Mouse (Mus musculus) intestine, embryonic 14.5 days (tissue): ENCODE results near the gene 1700008O03Rik. TPM values are rescaled to one million over a fixed set of nuclear protein-coding genes. Genes with fewer than 3 reads are reported as not detected.

Experiments
- ATAC-seq: fragments of 200-750 bp; cut with Nextera tagmentation; replicated peaks from 2 replicates; pipeline ENCODE4 v1.8.0; 2017; ENCODE audit warnings: low read depth, moderate number of reproducible peaks, moderate TSS enrichment, moderate library complexity; ENCODE audit not compliant: low FRiP score, low TSS enrichment
- DNase-seq: peaks from one replicate; pipeline ENCODE4 v3.0.0-alpha.2; 2018; ENCODE audit warnings: low spot score
- H3K27ac ChIP-seq: fragments of 300-500 bp; sonication (generic); 2 replicates; pipeline ENCODE4 v1.5.1; 2014; ENCODE audit warnings: low read depth, mild to moderate bottlenecking, control low read depth
- H3K27me3 ChIP-seq: fragments of 300-500 bp; sonication (generic); replicated peaks from 2 replicates; pipeline ENCODE4 v1.6.1; 2014; ENCODE audit warnings: low read length, control low read depth; ENCODE audit not compliant: control insufficient read depth, insufficient read depth
- H3K36me3 ChIP-seq: fragments of 300-500 bp; sonication (generic); 2 replicates; pipeline ENCODE4 v1.6.1; 2014; ENCODE audit warnings: low read length, control low read depth; ENCODE audit not compliant: control insufficient read depth, insufficient read depth
- H3K4me1 ChIP-seq: fragments of 300-500 bp; sonication (generic); replicated peaks from 2 replicates; pipeline ENCODE4 v1.6.1; 2014; ENCODE audit warnings: low read length, control low read depth, mixed read lengths; ENCODE audit not compliant: control insufficient read depth, insufficient read depth
- H3K4me2 ChIP-seq: fragments of 300-500 bp; sonication (generic); 2 replicates; pipeline ENCODE4 v1.6.1; 2014; ENCODE audit warnings: low read length
- H3K4me3 ChIP-seq: fragments of 300-500 bp; sonication (generic); 2 replicates; pipeline ENCODE4 v1.5.1; 2014; ENCODE audit warnings: low read depth, low read length, control low read depth, mixed read lengths
- H3K9ac ChIP-seq: fragments of 300-500 bp; sonication (generic); 2 replicates; pipeline ENCODE4 v1.6.1; 2014; ENCODE audit warnings: mild to moderate bottlenecking, low read length
- H3K9me3 ChIP-seq: fragments of 300-500 bp; sonication (generic); 2 replicates; pipeline ENCODE4 v1.6.1; 2016; ENCODE audit warnings: low read length, control low read depth; ENCODE audit not compliant: control insufficient read depth
- WGBS: fragments of 180-500 bp; shearing (Covaris S2); extraction: QIAGEN DNeasy Blood & Tissue Kit; methylation state at CpG from one replicate; pipeline ENCODE4 v1.1.7; 2014; 5-methylcytosine and 5-hydroxymethylcytosine counted together
- polyA plus RNA-seq: library from polyadenylated mRNA; unstranded; fragments of >200 nt; fragmentation: Nextera tagmentation; extraction: Ambion mirVana; gene quantifications from 2 replicates; pipeline ENCODE4 v1.2.1, GENCODE M21; 2014

Gene 1700008O03Rik
- polyA plus RNA-seq, 1 experiment from 2014 or later = 1.5 TPM

DNA sequence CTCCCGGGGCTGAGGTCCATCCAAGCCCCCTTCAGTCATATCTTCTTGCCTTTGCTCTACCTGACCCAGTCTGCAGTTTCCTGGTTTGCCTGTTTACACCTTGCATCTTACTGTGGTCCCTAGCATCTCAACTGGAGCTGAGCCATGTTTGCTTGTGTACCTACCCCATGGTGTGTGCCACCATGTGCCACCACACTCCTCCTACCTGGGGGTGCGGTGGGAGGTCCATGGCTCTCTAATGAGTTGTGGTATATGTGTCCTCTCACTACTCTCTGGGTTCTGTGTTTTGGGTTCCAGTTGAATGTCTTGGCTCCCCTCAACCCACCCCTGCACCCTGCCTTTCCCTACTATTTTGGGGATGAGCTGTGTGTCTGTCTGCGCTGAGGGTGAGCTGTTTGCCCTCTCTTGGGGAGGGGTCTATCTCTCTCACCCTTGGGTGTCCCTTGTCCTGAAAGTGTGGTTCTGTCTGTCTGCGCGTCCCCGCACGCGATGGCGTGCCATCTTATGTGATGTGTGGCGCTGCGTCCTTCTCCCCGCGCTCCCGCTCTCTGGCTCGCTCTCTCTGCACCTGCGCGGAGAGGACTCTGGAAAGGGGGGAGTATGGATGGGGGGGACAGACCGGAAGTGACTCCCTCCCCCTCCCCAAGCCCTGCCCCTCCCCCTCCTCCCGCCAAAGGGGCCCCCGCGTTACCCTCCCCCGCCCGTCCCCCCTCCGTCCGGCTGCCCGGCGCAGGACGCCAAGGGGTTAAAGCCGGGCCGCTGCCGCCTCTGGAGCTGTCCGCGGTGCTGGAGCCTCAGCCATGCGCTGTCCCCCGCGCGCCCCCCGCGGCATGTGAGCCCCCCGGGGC is 50.4 kb downstream of the 1700008O03Rik start:
- DNase-seq = no peak
- H3K9me3 ChIP-seq = no peaks in the 10 kb centered on the region
- 3% methylated on average over 28 of the region's 40 CpGs for WGBS
- no peaks in the 10 kb centered on the region; the same call in 1 of the 2 replicates for H3K4me1 ChIP-seq
- H3K9ac ChIP-seq = no peak overlapping the region
- H3K27me3 ChIP-seq = peaks cover 50% of the 10 kb centered on the region
- H3K36me3 ChIP-seq = no peaks in the 10 kb centered on the region
- 0 out of 2 replicates have a peak, but pooled peaks have one; percentile 52 for ATAC-seq
- H3K27ac ChIP-seq = no peak overlapping the region
- peak overlapping the region; percentile 31 for H3K4me3 ChIP-seq
- peak overlapping the region; percentile 64 for H3K4me2 ChIP-seq

DNA sequence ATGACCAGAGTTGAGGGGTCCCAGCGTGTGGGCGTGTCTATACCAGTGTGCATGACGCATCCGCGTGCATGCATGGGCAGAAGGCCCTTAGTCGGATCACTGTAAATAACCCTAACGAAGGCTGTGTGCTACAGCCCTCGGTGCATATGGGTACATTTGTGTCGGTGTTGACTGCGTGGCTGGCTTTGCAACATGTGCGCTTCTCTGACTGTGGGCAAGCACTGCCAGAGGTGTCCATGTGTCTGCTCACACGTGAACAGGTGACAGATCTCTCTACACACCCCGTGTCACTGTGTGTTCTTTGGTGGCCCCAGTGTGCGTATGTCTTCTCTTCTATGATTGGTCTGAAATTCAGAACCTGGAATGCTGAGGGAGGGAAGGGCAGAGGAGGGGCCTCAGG is 51.5 kb downstream of the 1700008O03Rik start:
- Histone ChIP-seq H3K4me1 (no peaks in the 10 kb centered on the region; the same call in 1 of the 2 replicates), H3K27me3 (peaks cover 44% of the 10 kb centered on the region), H3K9ac (no peak overlapping the region), H3K4me2 (no peak overlapping the region), H3K27ac (no peak overlapping the region), H3K4me3 (no peak overlapping the region), H3K9me3 (no peaks in the 10 kb centered on the region), H3K36me3 (no peaks in the 10 kb centered on the region)
- WGBS = 70% methylated on average over 14 of the region's 14 CpGs
- DNase-seq = no peak
- no peak for ATAC-seq

DNA sequence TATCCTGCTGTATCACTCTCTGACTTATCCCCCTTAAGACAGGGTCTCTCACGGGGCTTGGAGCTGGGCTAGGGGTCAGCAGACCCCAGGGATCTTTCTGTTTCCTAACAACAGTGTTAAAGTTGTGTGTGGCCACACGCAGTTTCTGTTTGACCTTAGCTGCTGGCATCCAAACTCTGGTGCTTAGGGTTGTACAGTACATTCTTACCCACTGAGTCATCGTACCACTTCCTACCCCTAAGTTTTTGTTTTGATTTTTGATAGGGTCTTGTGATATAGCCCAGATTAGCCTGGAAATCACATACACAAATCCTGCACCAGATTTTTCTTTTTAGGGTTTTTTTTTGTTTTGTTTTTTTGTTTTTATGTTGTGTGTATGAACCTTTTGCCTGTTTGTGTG is 53.3 kb downstream of the 1700008O03Rik start:
- Histone ChIP-seq H3K27ac (no peak overlapping the region), H3K4me3 (no peak overlapping the region), H3K27me3 (peaks cover 26% of the 10 kb centered on the region), H3K36me3 (no peaks in the 10 kb centered on the region), H3K4me2 (no peak overlapping the region), H3K9ac (no peak overlapping the region), H3K4me1 (no peaks in the 10 kb centered on the region; the same call in 1 of the 2 replicates), H3K9me3 (no peaks in the 10 kb centered on the region)
- DNase-seq (no peak), ATAC-seq (no peak)
- 67% methylated on average over 3 of the region's 3 CpGs for WGBS

DNA sequence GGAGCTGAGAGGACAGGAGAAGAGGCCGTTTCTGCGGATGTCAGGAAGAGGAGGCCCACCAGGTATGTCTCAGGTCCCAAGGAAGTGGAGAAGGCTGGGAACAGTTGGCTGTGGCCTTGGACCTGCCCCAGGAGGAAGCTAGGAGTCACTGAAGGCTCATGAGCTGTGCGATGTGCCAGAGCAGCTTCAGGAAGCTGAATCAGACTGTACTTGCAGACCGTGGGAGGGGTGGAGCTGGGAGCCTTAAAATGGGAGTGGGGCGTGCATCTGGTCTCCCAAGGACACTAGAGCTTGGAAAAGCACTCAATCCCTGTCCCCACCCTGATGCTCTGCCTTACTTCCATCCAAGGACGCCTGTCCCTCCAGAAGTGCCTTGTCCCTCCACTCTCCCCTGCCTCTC is 59.0 kb downstream of the 1700008O03Rik start:
- no peaks in the 10 kb centered on the region for H3K4me1 ChIP-seq
- H3K27ac ChIP-seq = no peak overlapping the region
- no peak overlapping the region for H3K4me3 ChIP-seq
- 48% methylated on average over 6 of the region's 6 CpGs for WGBS
- ATAC-seq = no peak
- no peak for DNase-seq
- H3K36me3 ChIP-seq = no peaks in the 10 kb centered on the region
- no peak overlapping the region for H3K4me2 ChIP-seq
- H3K9me3 ChIP-seq = no peaks in the 10 kb centered on the region
- H3K9ac ChIP-seq = no peak overlapping the region
- 0 out of 2 replicates have a peak, but pooled peaks cover 3% of the 10 kb centered on the region for H3K27me3 ChIP-seq

DNA sequence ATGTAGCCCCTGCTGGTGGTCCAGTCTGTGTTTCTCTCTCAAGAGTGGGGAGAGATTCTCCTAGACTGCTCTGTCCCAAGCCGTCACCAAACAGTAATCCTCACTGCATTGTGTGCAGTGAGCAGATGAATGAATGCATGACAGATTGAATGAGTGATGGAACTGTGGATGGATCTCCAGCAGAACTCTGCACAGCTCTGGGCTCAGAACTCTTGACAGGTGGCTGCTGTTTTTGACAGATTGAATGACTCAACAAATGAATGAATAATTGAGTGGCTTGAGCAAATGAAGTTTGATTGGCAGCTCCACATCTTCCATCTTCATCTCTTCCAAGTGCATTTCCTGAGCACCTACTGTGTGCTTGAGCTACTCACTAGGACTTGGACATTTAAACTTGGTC is 63.3 kb downstream of the 1700008O03Rik start:
- H3K36me3 ChIP-seq = no peaks in the 10 kb centered on the region; the same call in 1 of the 2 replicates
- H3K27ac ChIP-seq = no peak overlapping the region

DNA sequence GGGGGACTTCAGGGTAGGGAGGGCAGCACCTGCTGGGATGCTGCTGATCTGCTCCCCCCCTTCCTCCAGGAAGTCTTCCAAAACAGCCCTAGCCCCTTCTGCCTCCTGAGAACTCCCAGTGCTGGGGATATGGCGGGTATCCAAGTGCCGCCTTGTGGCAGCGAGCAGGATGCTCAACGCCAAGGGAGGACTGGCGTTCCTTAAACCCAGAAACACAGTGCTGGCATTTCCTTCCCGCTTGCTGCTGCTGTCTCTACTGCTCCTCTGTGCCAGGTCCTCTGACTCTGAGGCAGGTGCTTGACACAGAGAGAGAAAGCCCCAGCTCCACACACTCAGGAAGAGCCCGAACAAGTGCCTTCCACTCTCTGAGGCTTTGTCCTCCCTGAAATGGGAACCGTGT is 64.7 kb downstream of the 1700008O03Rik start:
- 54% methylated on average over 8 of the region's 8 CpGs for WGBS
- Histone ChIP-seq H3K4me3 (no peak overlapping the region), H3K4me2 (no peak overlapping the region), H3K9ac (no peak overlapping the region), H3K4me1 (no peaks in the 10 kb centered on the region), H3K9me3 (no peaks in the 10 kb centered on the region), H3K27ac (no peak overlapping the region), H3K27me3 (0 out of 2 replicates have a peak, but pooled peaks cover 2% of the 10 kb centered on the region), H3K36me3 (no peaks in the 10 kb centered on the region; the same call in 1 of the 2 replicates)
- ATAC-seq = no peak
- DNase-seq = no peak

More for the DNA sequence above, 63.3 kb downstream of the 1700008O03Rik start:
- H3K4me2 ChIP-seq = no peak overlapping the region
- H3K9ac ChIP-seq = no peak overlapping the region
- ATAC-seq = no peak
- H3K4me1 ChIP-seq = no peaks in the 10 kb centered on the region
- no peaks in the 10 kb centered on the region for H3K9me3 ChIP-seq
- no peak for DNase-seq
- 79% methylated on average over 1 of the region's 1 CpGs for WGBS
- H3K27me3 ChIP-seq = 0 out of 2 replicates have a peak, but pooled peaks cover 3% of the 10 kb centered on the region
- H3K4me3 ChIP-seq = no peak overlapping the region

DNA sequence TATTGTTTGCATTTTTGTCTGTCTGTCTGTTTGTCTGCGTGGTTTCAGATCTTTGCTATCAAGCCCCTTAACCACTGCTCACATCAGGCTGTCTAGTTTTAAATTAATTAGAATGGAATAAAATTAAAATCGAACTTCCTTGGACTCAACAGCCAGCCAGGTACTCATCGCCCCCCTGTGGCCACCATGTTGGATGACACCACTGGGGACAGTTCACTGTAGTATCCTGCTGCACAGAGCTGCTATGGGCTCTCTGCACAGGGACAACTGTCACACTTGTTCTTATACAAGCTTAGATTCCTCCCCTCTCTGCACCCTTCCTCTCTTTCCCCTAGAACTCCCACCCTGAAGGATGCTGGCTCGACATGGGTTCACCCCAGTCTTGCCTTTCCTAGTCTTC is 67.7 kb downstream of the 1700008O03Rik start:
- H3K4me2 ChIP-seq = no peak overlapping the region
- H3K9me3 ChIP-seq = no peaks in the 10 kb centered on the region
- no peak overlapping the region for H3K9ac ChIP-seq
- H3K4me3 ChIP-seq = no peak overlapping the region
- 34% methylated on average over 4 of the region's 4 CpGs for whole genome bisulfite sequencing
- H3K36me3 ChIP-seq = no peaks in the 10 kb centered on the region; the same call in 1 of the 2 replicates
- ATAC-seq (no peak), DNase-seq (no peak)
- no peaks in the 10 kb centered on the region for H3K27me3 ChIP-seq
- no peaks in the 10 kb centered on the region for H3K4me1 ChIP-seq
- no peak overlapping the region for H3K27ac ChIP-seq

DNA sequence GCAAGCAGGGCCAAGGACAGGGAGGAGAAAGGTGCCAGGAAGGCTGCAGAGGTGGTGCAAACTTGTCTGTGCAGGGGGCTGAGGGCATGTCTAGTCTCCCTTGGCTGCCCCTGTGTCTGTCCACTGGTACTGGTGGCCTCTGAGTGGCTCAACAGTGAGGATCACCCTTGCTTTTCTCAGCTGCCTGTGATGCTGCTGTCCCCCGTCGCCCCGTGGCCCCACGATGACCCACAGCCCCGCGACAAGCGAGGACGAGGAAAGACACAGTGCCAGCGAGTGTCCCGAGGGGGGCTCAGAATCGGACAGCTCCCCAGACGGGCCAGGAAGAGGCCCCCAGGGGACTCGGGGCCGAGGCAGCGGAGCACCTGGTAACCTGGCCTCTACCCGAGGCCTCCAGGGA is 73.1 kb downstream of the 1700008O03Rik start:
- Histone ChIP-seq H3K4me1 (peaks cover 21% of the 10 kb centered on the region), H3K9ac (no peak overlapping the region), H3K27me3 (no peaks in the 10 kb centered on the region), H3K27ac (no peak overlapping the region), H3K9me3 (no peaks in the 10 kb centered on the region), H3K4me3 (no peak overlapping the region), H3K4me2 (no peak overlapping the region), H3K36me3 (no peaks in the 10 kb centered on the region)
- 59% methylated on average over 16 of the region's 16 CpGs for WGBS
- no peak for ATAC-seq
- no peak for DNase-seq
